Mouse (Mus musculus): Measurements from ENCODE around the gene Dnttip2. TPM values are rescaled to one million over a fixed set of nuclear protein-coding genes. Genes with fewer than 3 reads are reported as not detected.
"Not testable (repeated sequence)": the region's sequence is repeated elsewhere in the genome, so short reads cannot be mapped to it uniquely, and the experiment has no call there.

The Dnttip2 gene
- polyA plus RNA-seq, 1 experiment from 2014 or later, result 61.7 TPM

GRCm38 (mm10) chr3:122275111-122275510 is 923 bp downstream of the Dnttip2 start:
- no peak overlapping the region for H3K27ac ChIP-seq (ENCODE audit: low read length)
- peak overlapping the region; percentile 59 for H3K4me2 ChIP-seq (ENCODE audit: low read depth, low read length)
- peaks cover 28% of the 10 kb centered on the region for H3K4me1 ChIP-seq (ENCODE audit: control insufficient read depth, insufficient read depth, low read length)
- no peak for ATAC-seq (ENCODE audit: insufficient read depth, low FRiP score)
- H3K9me3 ChIP-seq (replicated peaks; ENCODE audit: control insufficient read depth, low read length), result no peaks in the 10 kb centered on the region
- H3K27me3 ChIP-seq (ENCODE audit: control insufficient read depth, insufficient read depth, low read length), result no peaks in the 10 kb centered on the region
- 0 out of 2 replicates have a peak, but pooled peaks cover 7% of the 10 kb centered on the region for H3K36me3 ChIP-seq (ENCODE audit: control insufficient read depth, insufficient read depth, low read length)
- H3K4me3 ChIP-seq (replicated peaks; ENCODE audit: low read length), result peak overlapping the region; percentile 87
- 75% methylated on average over 10 of the region's 10 CpGs for WGBS
- peak overlapping the region; percentile 40; the same call in 1 of the 2 replicates for H3K9ac ChIP-seq (ENCODE audit: low read length)

DNA sequence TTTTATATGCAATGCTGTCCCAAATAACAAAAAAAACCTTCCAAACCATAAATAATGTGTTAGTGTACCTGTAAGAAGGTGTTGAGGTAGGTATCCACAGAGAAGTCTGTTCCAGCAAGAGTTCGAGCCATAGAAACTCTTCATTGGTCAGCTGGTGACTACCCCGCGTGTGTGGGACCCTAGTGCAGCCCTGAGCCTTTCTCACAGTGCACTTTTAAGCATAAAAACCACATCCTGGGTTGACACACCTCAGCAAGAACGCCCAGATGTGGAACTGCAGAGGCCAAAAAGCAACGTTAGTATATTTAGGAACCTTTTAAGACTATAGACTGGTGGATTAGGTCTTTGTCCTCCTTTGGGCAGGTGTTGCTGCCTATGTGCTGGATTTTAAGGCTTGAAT is 13.0 kb downstream of the Dnttip2 start:
- no peak overlapping the region for H3K4me2 ChIP-seq (ENCODE audit: low read depth, low read length)
- no peak overlapping the region for H3K27ac ChIP-seq (ENCODE audit: low read length)
- H3K9me3 ChIP-seq (replicated peaks; ENCODE audit: control insufficient read depth, low read length), result no peaks in the 10 kb centered on the region
- H3K27me3 ChIP-seq (ENCODE audit: control insufficient read depth, insufficient read depth, low read length), result no peaks in the 10 kb centered on the region
- ATAC-seq (ENCODE audit: insufficient read depth, low FRiP score), result no peak
- H3K4me3 ChIP-seq (replicated peaks; ENCODE audit: low read length), result no peak overlapping the region
- H3K36me3 ChIP-seq (ENCODE audit: control insufficient read depth, insufficient read depth, low read length), result peaks cover 13% of the 10 kb centered on the region
- 0 out of 2 replicates have a peak, but pooled peaks cover 1% of the 10 kb centered on the region for H3K4me1 ChIP-seq (ENCODE audit: control insufficient read depth, insufficient read depth, low read length)
- no peak overlapping the region for H3K9ac ChIP-seq (ENCODE audit: low read length)
- WGBS, result 71% methylated on average over 5 of the region's 5 CpGs

DNA sequence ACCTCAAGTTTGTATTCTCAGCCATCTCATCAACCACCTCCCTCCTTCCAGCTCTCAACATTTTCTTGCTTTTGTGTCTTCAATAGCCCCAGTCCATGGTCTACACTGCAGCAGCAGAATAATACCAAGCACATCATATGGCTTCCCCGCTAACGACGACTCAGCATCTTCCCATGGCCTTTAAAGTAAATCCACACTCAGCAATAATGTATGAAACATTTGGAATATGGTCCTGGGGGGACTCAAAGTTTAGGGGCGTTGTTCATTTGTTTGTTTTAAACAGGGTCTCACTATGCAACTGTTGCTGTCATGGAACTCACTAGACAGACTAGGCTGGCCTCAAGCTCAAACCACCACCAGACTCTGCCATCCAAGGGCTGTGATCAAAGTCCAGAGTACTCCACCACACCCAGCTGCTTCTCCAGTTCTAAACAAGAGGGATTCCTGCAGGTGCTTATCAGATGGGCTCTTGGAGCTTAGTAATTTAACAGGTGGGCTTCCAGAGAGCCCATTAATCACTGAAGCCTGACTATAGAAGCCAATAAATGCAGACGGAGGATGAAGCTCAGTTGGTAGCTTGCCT is 14.5 kb downstream of the Dnttip2 start:
- H3K4me2 ChIP-seq (ENCODE audit: low read depth, low read length), result no peak overlapping the region
- H3K27me3 ChIP-seq (ENCODE audit: control insufficient read depth, insufficient read depth, low read length), result no peaks in the 10 kb centered on the region
- H3K27ac ChIP-seq (ENCODE audit: low read length), result no peak overlapping the region
- 77% methylated on average over 5 of the region's 5 CpGs for WGBS
- H3K9me3 ChIP-seq (replicated peaks; ENCODE audit: control insufficient read depth, low read length), result no peaks in the 10 kb centered on the region
- H3K9ac ChIP-seq (ENCODE audit: low read length), result no peak overlapping the region
- peaks cover 5% of the 10 kb centered on the region; the same call in 1 of the 2 replicates for H3K4me1 ChIP-seq (ENCODE audit: control insufficient read depth, insufficient read depth, low read length)
- no peak overlapping the region for H3K4me3 ChIP-seq (replicated peaks; ENCODE audit: low read length)
- peaks cover 8% of the 10 kb centered on the region for H3K36me3 ChIP-seq (ENCODE audit: control insufficient read depth, insufficient read depth, low read length)
- no peak for ATAC-seq (ENCODE audit: insufficient read depth, low FRiP score)

DNA sequence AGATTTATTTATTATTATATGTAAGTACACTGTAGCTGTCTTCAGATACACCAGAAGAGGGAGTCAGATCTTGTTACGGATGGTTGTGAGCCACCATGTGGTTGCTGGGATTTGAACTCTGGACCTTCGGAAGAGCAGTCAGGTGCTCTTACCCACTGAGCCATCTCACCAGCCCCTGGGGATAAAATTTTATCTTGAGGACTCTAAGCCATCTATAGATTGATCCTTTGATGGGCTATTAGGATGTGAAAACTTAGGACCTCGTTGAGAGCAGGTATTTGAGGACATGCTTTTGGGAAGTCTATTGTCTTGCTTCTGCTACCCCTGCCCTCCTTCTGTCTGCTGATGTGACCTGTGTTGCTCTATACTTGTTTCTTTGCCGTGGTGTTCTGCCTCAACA is 15.2 kb downstream of the Dnttip2 start:
- not testable (repeated sequence) for H3K4me2 ChIP-seq (ENCODE audit: low read depth, low read length); ATAC-seq (ENCODE audit: insufficient read depth, low FRiP score); H3K27ac ChIP-seq (ENCODE audit: low read length); H3K36me3 ChIP-seq (ENCODE audit: control insufficient read depth, insufficient read depth, low read length); H3K4me3 ChIP-seq (replicated peaks; ENCODE audit: low read length); H3K9me3 ChIP-seq (replicated peaks; ENCODE audit: control insufficient read depth, low read length); H3K27me3 ChIP-seq (ENCODE audit: control insufficient read depth, insufficient read depth, low read length); H3K9ac ChIP-seq (ENCODE audit: low read length); H3K4me1 ChIP-seq (ENCODE audit: control insufficient read depth, insufficient read depth, low read length)
- WGBS, result 64% methylated on average over 3 of the region's 4 CpGs

DNA sequence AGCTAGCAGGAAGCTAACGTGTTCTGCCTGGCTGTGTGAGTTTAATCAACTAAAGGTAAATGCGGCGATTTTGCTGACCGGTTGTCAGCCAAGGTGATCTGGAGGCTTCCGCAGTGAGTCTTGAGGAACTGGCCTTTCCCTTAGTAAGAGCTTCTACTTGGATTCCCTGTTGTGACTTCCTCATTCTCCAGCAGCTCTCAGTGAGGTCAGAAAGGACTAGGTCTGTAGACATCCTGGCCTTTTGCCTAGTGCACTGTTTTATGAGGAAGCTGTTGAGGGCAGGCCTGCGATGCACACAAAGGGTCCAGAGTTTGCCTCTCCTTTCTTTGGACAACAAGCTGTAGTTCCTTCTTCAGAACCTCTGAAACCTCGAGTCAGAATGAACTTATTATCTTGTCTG is 16.5 kb downstream of the Dnttip2 start:
- 67% methylated on average over 7 of the region's 7 CpGs for WGBS
- no peak overlapping the region for H3K4me2 ChIP-seq (ENCODE audit: low read depth, low read length)
- peaks cover 11% of the 10 kb centered on the region; the same call in 1 of the 2 replicates for H3K4me1 ChIP-seq (ENCODE audit: control insufficient read depth, insufficient read depth, low read length)
- ATAC-seq (ENCODE audit: insufficient read depth, low FRiP score), result no peak
- H3K27ac ChIP-seq (ENCODE audit: low read length), result peak overlapping the region; percentile 60
- H3K4me3 ChIP-seq (replicated peaks; ENCODE audit: low read length), result no peak overlapping the region
- no peaks in the 10 kb centered on the region for H3K36me3 ChIP-seq (ENCODE audit: control insufficient read depth, insufficient read depth, low read length)
- H3K9ac ChIP-seq (ENCODE audit: low read length), result peak overlapping the region; percentile 21; the same call in 1 of the 2 replicates
- no peaks in the 10 kb centered on the region for H3K9me3 ChIP-seq (replicated peaks; ENCODE audit: control insufficient read depth, low read length)
- no peaks in the 10 kb centered on the region for H3K27me3 ChIP-seq (ENCODE audit: control insufficient read depth, insufficient read depth, low read length)

DNA sequence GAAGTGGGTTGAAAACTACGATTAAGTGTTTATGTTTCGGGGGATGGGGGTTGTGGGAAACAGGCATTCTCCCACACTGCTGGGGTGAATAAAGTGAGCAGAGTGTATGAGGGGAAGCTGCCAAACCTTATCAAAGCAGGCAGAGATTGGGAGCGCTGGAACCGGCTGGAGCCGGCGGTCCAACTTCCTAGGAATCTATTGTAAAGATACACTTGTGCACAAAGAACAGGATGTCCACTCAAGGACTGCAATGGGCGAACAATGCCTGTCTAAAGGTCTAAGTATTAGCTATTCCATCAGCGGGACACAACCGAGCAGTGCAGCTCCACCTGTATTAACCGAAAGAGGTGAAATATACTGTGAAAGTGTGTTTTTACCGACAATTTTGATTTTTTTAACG is 17.6 kb downstream of the Dnttip2 start:
- Histone ChIP-seq H3K4me3 (replicated peaks; ENCODE audit: low read length) (no peak overlapping the region), H3K9me3 (replicated peaks; ENCODE audit: control insufficient read depth, low read length) (no peaks in the 10 kb centered on the region), H3K27me3 (ENCODE audit: control insufficient read depth, insufficient read depth, low read length) (no peaks in the 10 kb centered on the region), H3K4me1 (ENCODE audit: control insufficient read depth, insufficient read depth, low read length) (peaks cover 11% of the 10 kb centered on the region; the same call in 1 of the 2 replicates), H3K9ac (ENCODE audit: low read length) (no peak overlapping the region), H3K4me2 (ENCODE audit: low read depth, low read length) (peak overlapping the region; percentile 87; the same call in 1 of the 2 replicates), H3K36me3 (ENCODE audit: control insufficient read depth, insufficient read depth, low read length) (no peaks in the 10 kb centered on the region), H3K27ac (ENCODE audit: low read length) (peak overlapping the region; percentile 93)
- ATAC-seq (ENCODE audit: insufficient read depth, low FRiP score), result no peak
- WGBS, result 44% methylated on average over 12 of the region's 12 CpGs

GRCm38 (mm10) chr3:122292300-122293222 is 18.4 kb downstream of the Dnttip2 start:
- H3K36me3 ChIP-seq (ENCODE audit: control insufficient read depth, insufficient read depth, low read length), result no peaks in the 10 kb centered on the region
- H3K27me3 ChIP-seq (ENCODE audit: control insufficient read depth, insufficient read depth, low read length), result no peaks in the 10 kb centered on the region
- WGBS, result 7% methylated on average over 54 of the region's 54 CpGs
- H3K4me3 ChIP-seq (replicated peaks; ENCODE audit: low read length), result peak overlapping the region; percentile 95
- H3K9me3 ChIP-seq (replicated peaks; ENCODE audit: control insufficient read depth, low read length), result no peaks in the 10 kb centered on the region
- ATAC-seq (ENCODE audit: insufficient read depth, low FRiP score), result peak; percentile 86
- H3K9ac ChIP-seq (ENCODE audit: low read length), result peak overlapping the region; percentile 92
- H3K27ac ChIP-seq (ENCODE audit: low read length), result peak overlapping the region; percentile 93
- H3K4me2 ChIP-seq (ENCODE audit: low read depth, low read length), result peak overlapping the region; percentile 87
- peaks cover 11% of the 10 kb centered on the region; the same call in 1 of the 2 replicates for H3K4me1 ChIP-seq (ENCODE audit: control insufficient read depth, insufficient read depth, low read length)

DNA sequence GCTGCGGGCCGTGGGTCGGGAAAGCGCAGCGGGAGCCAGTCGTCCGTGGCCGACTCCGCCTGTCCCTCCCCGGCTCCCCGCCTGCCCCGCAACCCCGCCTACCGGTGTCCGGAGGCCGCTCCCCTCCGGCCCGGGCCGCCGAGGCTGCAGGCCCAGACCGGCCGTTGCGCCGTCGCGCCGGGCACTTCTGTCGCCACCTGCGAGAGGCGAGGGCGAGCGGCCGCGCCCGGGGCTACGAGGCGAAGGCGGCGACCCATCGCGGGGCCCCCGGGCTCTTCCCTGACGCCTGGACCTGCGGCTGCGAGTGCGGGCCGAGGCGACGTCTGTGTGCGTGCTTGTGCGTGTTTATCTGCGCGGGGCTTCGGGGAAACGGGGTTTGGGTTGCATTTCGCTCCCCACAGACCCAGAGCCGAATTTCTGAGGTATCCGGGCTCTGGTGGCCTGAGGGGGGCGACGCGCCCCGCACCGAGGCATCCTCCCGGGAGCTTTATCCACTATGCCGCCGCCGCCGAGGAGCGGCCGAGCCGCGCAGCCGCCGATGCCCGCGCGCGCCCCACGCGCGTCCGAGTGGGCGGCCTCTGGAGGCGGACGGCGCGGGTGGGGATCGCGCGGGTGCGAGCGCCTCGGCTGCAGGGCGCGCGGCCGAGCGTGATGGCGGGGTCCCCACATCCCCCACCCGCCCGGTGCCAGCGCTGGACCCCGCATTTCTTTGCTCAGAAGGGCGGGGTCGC is 19.2 kb downstream of the Dnttip2 start:
- no peaks in the 10 kb centered on the region for H3K9me3 ChIP-seq (replicated peaks; ENCODE audit: control insufficient read depth, low read length)
- peaks cover 11% of the 10 kb centered on the region; the same call in 1 of the 2 replicates for H3K4me1 ChIP-seq (ENCODE audit: control insufficient read depth, insufficient read depth, low read length)
- WGBS, result 0% methylated on average over 103 of the region's 105 CpGs
- peak overlapping the region; percentile 95 for H3K4me3 ChIP-seq (replicated peaks; ENCODE audit: low read length)
- H3K36me3 ChIP-seq (ENCODE audit: control insufficient read depth, insufficient read depth, low read length), result no peaks in the 10 kb centered on the region
- H3K27ac ChIP-seq (ENCODE audit: low read length), result peak overlapping the region; percentile 93
- peak overlapping the region; percentile 92 for H3K9ac ChIP-seq (ENCODE audit: low read length)
- H3K4me2 ChIP-seq (ENCODE audit: low read depth, low read length), result peak overlapping the region; percentile 87
- no peaks in the 10 kb centered on the region for H3K27me3 ChIP-seq (ENCODE audit: control insufficient read depth, insufficient read depth, low read length)
- ATAC-seq (ENCODE audit: insufficient read depth, low FRiP score), result peak; percentile 90

Data from stomach, embryonic 16.5 days (tissue).